Mouse (Mus musculus) retina, embryonic 14.5 days (tissue): Measurements from ENCODE around the gene Zc3h7a.
"Not testable (repeated sequence)": the region's sequence is repeated elsewhere in the genome, so short reads cannot be mapped to it uniquely, and the experiment has no call there.

Source experiments
- DNase-seq: peaks from one replicate; pipeline ENCODE4 v3.0.0-alpha.2; 2015; ENCODE audit warnings: low spot score

Gene Zc3h7a

DNA sequence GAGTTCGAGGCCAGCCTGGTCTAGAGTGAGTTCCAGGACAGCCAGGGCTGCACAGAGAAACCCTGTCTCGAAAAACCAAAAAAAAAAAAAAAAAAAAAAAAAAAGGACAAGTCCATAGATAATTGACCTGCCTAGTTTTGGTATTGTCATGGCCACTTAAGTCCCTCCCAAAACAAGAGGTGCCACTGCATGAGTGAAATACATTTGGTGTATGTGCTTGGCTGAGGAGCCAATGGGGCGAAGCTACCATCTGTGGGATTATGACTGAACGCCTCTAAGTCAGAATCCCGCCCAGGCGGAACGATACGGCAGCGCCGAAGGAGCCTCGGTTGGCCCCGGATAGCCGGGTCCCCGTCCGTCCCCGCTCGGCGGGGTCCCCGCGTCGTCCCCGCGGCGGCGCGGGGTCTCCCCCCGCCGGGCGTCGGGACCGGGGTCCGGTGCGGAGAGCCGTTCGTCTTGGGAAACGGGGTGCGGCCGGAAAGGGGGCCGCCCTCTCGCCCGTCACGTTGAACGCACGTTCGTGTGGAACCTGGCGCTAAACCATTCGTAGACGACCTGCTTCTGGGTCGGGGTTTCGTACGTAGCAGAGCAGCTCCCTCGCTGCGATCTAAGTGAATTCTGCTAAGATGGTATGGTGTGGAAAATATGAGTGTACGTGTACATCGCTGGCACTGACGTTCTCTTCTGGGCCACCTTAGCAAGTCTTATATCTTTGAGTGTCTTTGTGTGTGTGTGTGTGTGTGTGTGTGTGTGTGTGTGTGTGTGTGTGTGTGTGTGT, 32.3 kb downstream of the Zc3h7a start:
- not testable (repeated sequence) for DNase-seq

DNA sequence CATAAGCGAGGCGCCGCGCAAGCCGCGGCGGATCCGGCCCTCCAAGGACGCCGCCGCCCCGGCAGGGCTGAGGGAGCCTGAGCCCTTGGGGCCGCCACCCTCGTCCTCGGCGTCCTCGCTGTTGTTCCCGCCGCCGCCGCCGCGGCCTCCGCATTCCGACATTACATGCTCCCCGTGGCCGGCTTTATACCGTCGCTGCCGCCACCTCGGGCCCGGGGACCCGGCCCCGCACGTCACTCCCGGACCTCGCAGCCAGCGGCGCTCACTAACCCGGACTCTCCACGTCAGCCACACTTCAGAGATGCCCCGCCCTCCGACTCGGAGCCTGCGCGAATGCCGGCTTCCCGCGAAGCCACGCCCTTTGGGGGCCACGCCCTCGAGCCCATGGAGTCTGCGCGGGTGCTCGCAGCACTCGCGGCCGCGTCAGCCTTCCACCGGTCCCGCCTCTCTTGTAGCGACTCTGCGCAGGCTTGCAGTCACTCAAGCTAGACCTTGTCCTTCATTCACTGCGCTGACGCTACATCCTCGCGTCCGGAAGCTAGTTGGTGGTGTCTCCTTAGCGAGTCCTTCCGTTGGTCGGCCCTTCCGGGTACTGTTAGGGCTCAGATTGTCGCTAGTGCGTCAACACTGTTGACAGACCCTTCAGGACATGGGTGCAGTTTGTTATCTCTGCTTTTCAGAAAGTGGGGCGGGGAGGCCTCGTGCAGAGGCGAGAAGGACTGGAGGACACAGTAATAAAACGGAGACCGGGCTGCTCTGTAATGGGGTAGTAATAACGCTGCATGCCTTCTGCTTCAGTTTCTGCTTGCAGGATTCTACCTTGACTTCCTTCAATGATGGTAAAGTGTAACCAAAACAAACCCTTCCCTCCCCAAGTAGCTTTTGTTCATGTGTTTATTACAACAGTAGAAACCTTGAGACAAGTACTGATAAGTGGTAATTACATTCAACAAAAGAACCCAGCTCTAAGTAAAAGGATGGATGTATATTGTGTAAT, 41.5 kb downstream of the Zc3h7a start, which contains the start of gene Txndc11:
Txndc11 (minus strand) TSS at position 303 of the 997 bp plus-strand sequence.
- peak; percentile 98 for DNase-seq

DNA sequence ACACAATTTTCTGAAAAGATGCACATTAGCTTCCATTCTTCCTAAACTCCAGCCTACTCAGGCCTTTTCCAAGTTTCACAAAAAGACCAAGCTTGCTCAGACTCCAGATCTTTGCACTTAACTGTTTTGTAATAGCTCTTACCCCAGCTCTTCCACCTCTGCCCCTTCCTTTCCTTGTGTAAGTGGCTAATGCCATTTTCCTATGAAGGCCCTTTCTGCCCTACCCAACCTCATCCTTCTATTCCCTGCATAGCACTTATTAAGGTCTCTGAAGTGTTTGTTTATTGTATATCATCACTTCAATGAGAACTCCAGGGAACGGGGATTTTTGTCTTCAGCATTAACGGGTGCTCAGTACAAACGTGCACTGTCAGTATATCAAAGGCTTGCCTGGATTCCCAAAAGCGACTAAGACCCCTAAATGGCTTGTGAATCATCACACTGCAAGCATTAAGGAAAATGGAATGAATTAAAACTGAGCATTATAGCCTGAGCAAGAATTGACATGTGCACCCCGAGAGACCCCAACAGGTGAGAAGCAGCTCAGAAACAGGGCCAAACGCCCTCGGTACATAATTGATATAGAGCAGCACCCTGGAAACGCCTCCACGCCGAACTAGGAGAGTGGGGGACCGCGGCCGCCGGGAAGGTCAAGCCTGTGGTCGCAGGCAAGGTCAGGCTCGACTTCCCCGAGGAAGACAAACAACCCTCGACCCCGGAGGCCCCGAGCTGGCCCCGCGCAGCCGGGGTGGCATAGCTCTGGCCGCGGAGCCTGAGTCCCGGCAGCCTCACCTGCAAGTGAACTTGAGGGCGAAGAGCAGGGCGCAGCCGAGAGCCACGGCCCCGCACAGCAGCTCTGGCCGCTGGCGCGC, 42.5 kb downstream of the Zc3h7a start:
- no peak for DNase-seq

DNA sequence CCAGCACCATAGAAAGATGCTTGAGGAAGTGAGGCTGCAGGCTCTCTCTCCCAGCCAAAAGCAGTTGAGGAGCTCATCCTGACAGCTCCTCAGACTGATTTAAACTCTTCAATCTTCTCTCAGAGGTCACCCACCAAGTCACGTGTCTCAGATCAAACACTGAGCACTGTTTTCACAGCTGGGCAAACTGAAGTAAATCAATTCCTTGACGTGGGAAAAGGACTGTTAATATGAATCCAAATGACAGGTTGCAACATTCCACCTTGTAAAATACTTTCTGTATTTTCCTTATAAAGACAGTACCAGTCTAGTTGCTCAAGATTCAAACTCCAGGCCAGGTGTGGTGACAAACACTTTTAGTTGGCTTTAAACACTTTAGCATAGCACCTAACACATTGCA, 43.4 kb downstream of the Zc3h7a start:
- DNase-seq, result no peak

DNA sequence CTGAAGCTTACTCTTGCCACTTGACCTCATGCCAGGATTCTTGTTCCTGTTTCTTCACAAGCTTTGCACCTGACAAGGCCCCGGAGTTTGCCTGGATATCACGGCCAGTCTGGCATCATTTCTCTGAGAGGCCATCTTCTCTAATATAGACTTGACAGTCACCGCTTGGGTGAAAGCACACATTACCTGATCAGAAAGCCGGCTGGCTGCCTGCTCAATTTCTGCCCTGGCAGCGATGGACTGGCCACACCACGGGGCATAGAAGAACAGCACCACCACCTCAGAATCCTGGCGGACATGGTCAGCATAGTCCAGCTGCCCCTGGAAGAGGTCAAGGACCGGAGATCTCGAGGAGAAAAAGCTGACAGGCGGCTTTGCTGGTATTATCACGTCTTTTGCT, 47.9 kb downstream of the Zc3h7a start:
- no peak for DNase-seq

DNA sequence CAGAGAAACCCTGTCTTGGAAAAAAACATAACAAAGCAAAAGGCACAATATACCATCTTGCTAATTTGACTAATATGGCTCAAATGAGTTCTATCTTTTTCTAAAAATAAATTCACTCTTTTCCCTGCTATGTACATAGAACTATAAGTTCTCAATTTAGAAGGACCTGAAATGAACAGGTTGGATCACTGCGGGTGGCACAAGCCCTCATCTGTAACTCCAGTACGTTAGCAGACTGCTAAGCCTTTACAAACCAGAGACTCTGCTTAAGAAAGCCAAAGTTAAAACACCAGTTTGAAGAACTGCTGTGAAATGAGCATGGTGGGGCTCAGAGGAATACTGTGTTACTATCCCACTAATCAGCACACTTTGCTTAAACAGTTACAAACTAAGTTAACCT, 50.8 kb downstream of the Zc3h7a start:
- no peak for DNase-seq

DNA sequence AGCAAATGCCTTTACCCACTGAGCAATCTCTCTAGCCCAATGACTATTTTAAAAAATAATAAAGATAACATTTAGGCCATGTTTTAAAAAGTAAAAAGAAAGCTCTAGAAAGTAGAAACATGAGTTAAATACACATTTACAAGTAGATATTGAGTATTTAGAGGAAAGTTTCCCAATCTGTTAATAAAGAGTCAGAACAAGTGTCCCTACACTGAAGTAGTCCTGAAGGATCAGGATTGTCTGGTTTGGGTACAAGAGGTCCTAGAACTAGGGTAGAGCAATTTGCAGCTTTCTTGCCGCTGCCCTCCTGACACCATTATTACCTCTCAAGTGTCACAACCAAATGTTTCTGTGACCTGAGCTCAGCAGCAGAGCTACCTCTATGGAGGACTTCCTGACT, 52.1 kb downstream of the Zc3h7a start:
- DNase-seq, result no peak

DNA sequence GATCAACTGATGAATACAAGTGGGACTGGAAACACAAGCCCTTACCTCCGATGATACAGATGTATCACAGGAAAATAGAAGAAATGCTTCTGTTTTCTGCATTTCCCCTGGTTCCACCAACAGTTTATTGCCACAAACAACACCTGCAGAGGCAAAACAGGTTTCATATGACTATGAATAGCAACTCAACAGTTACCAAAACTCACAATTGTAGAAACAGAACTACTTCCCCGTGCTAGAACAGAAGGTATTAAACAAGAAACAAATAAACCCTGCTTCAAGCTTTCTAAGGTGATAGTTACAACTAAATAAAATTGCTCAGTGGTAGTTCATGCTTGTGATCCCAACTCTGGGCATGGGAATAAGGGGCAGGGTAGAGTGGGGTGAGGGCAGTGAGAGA, 53.6 kb downstream of the Zc3h7a start:
- DNase-seq, result no peak

DNA sequence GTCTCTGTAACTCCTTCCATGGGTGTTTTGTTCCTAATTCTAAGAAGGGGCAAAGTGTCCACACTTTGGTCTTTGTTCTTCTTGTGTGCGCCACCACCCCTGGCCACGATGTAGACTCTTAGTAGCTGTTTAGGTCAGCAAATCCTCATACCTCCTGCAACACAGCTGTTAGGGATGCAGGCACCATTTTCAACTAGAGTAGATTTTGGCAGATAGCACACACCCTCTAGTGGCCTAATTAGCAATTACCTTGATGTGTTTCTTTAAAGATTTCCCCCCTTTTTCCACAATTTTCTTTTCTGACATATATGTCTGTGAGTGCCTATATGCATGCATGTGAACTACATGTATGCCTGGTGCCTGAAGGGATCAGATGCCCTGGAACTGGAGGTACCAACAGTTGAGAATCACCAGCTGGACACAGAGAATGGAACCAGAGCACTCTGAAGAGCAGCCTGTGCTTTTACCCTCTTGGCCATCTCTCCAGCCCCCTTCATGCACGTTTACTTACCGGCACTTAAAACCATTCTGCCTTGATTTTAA, 66.9 kb downstream of the Zc3h7a start:
- DNase-seq, result peak; percentile 78

DNA sequence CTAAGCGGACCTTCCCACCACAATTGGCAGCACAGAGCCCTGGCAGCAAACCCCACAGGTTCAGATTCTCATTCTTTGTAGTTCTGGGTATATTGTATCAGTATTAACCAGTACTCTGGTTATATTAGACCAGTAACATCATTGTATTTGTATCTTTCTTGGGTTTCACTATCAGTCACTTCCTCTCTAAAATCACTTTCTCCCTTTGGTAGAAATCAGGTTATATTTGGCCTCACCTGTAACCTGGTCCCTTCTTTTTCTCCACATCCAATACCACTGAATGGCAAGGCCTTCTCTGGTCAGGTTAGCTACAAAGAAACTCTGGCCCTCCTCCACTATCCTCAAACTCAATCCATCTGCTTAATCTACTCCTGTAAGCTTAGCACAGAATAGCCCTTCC, 71.3 kb downstream of the Zc3h7a start:
- no peak for DNase-seq

DNA sequence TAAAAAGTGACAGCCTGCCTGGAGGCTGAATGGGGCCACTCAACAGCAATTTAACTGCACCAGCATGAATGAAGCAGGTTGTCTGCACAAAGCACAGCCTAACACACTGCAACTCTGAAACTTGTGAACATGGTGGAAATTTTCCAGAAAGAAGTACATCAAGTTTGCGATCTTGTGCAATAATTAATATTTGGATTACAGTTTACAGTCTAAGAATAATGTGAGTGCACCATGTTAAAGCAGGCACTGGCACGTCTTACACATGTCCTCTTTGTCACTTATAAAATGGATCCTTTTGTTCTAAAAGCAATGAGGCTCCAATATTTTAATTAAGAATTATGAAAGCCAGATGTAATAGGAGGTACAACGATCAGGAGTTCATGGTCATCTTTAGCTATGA, 78.9 kb downstream of the Zc3h7a start:
- DNase-seq, result no peak

DNA sequence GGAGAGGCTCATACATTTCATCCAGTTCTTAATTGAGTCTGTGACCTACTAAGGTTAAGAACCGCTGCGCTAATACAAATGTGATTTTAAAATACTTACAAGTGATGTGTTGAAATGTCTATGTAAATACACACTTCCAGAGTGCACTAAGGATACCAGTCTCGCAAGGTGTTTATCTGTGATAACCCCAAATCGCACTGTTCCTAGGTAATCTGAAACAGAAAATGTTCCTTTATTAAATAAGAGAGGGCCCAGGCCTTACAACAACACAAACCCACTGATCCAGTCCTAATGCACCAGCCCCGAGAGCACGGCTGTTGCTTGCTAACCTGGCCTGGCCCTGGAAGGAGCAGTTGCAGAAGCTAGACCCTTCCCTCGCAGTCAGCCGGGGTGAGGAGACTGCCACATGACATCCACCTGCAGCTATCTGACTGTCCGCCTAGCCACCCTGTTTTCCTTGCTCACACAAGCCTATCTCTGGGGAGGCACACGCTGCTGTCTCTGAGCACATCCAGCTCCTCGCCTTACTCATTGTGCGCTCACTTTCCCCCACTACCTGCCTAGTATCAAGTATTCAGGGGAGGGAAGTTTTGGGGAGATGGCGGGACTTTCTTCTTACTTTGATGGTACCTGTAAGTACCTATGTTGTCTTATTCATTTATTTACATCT, 82.3 kb downstream of the Zc3h7a start:
- no peak for DNase-seq

DNA sequence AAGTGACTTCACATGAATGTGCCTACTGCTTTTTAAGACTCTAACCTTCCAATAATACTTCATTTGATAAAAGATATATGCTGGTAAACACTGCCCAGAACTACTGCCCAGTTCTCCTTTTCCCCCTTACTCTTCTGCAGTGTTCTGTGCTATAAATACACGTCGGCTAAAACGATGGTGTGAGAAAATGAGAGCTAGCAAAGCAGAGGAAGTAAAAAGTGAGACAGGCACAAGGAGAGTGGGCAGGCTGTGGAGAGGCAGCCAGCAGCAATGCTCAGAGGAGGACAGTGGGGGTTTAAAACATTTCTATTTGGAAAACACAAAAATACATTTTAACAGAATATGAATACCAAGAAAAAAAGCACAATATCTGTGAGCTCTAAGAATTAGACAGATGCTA, 83.7 kb downstream of the Zc3h7a start:
- no peak for DNase-seq

DNA sequence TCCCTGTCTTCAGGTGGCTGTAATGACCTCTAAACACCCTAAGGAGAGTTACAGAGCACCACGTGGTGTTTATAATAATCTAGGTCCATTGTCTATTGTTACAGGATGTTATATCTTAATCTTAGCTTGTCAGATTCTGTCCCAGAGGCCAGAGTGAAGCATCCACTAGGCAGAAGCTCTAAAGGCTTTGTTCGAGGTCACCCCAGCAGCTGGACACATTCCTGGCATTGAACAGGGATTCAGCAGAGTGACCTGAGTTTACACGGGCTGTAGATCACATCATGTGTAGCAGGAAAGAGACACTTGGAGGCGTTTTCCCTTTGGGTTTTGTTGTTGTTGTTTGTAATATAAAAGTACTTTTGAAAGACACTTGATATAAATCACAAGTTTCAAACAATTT, 84.1 kb downstream of the Zc3h7a start:
- DNase-seq, result no peak

DNA sequence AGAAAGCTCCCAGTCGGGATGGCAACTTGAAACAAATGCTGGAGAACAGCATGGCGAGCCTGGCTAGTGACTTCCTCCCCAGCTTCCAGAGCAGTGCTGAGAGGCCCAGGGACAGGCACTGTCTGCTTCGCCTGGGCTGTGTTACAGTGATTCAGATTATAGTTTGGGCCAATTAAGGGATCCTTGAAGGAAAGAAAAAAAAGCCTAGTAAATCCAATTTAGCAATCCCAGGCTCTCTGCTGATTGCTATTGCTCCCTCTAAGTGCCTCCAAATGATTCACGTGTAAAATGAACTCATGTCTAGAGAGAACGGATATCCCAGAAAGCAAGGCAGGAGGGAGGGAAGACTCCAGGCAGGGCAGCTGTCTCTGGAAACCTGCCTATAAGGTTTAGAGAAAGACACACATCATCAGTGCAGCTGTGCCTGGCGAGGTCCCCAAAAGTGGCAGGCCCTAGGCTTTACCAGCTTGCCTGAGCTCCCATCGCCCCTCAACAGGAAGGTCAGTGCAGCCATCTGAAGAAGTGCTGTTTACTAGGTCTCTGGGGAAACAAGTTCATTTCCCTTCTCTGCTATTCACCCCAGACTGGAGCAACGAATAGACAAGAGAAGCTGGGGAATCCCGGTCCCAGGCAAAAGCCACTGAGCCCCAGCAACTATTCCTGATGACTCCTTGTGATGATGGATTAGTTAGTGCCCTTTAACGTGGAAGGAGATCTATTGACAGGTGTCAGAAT, 85.2 kb downstream of the Zc3h7a start:
- no peak for DNase-seq

DNA sequence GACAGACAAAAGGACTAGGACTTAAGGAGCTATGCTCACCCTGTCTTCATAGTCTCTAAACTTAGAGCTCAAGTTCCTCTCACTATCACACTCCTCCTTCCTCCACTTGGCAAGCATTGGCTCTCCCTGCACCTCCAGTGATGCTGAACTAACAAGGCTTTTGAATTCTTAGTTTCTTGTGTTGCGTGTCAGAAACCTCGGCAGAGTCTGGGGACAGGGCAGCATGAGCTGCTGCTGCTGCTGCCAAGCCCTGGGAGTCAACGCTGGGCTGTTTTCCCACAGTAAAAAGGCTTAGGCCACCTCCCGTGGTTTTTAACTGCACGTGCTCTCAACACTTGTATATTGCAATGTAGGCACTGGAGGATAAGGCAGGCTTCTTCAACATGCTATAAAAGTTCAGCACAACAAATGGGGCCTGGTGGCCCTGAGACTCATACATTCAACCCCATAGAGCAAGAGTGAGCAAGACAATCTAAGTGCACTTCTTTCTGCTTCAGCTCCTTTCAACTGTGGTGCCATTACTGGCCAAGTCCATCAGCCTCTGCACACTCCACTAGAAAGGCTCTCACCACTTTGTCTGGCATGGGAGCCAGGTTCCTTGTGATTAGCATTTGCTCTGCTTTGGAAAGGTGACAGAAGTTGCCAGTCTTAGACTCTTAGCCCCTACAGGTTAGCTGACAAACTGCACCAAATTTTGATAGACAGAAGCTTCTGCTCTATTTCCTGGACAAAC, 89.2 kb downstream of the Zc3h7a start:
- peak; percentile 54 for DNase-seq
